Mouse (Mus musculus) heart, adult 2 months (tissue): ENCODE data around the gene Napepld.

Experiments used
- CTCF ChIP-seq: fragments of 200-600 bp; IDR thresholded peaks from 2 replicates; pipeline ENCODE4 v1.8.1; 2022; ENCODE audit warnings: antibody characterized with exemption, mild to moderate bottlenecking, moderate library complexity
- EP300 ChIP-seq: fragments of 200-500 bp; IDR thresholded peaks from 2 replicates; pipeline ENCODE4 v1.6.1; 2011; ENCODE audit warnings: low read depth, low read length, control low read depth; ENCODE audit not compliant: insufficient read depth
- POLR2A ChIP-seq: fragments of 200-500 bp; IDR thresholded peaks from 2 replicates; pipeline ENCODE4 v1.6.1; 2011; ENCODE audit warnings: mild to moderate bottlenecking, low read depth, low read length, control low read depth; ENCODE audit not compliant: insufficient read depth

DNA sequence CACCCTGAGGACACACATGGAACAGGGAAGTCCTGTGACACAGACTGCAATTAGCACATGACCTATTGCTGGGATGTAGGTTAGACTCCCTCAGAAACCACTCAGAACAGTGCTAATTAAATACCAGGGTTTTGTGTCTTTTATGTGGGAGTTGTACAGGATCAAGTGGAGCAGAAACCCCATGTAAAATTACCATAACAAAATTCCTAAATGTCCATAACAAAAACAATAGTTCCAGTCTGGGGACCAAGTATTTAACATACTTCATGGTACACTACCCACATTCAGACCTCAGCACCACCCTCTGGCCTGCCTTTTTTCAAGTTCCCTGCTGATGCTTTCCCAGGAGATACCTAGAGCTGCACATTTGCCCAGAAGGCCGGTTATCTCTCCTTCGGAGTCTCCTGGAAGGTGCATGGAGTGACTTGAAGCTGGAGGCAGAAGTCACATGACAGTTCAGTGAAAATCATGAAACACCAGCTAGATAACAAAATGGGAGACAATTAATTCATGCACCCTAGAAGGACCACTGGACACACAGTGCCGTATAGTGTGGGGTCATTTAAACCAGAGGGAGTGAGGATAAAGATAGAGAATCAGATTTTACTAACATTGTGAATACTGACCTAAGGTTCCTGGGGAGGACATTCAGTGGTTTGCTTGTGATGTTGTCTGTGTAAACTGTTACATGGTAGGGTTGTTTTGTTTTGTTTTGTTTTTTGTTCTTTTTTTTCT is 31.1 kb upstream of the Napepld start:
- TF ChIP-seq CTCF (no peak), EP300 (no peak), POLR2A (no peak)
